Mouse (Mus musculus) kidney, adult 2 months (tissue): ENCODE measurements around the gene Gpr143.

ENCODE experiments used
- CTCF ChIP-seq: fragments of 200-500 bp; conservative IDR thresholded peaks from 2 replicates; pipeline ENCODE4 v1.5.1; 2011; ENCODE audit warnings: low read depth, mild to moderate bottlenecking, control low read depth, low read length, moderate library complexity, mixed read lengths; ENCODE audit not compliant: insufficient read depth, insufficient read length
- POLR2A ChIP-seq: fragments of 200-500 bp; IDR thresholded peaks from one replicate; pipeline ENCODE4 v1.6.1; 2011; ENCODE audit warnings: low read depth, low read length, control low read depth

DNA sequence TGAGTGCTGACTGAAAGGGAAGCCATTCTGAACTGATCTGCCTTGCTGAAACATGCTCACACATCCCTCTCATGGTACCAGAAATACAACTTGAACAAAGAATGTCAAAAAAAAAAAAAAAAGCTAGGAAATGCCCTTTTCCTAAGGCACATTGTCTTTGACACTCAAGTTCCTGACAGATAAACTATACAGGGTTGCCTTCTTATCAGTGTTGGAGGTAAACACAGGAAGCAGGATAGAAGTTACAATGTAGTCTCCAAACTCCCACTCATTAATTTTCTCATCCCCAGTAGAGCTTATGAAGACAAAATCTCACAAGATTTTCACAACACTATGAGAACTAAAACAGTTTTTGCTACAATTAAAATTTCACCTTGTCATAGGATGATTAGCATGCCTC, 38.1 kb upstream of the Gpr143 start:
- TF ChIP-seq CTCF (no peak), POLR2A (no peak)
